Mouse (Mus musculus) heart, embryonic 15.5 days (tissue): ENCODE data around the gene Anxa5. TPM values are rescaled to one million over a fixed set of nuclear protein-coding genes. Genes with fewer than 3 reads are reported as not detected.

Experiments used
- ATAC-seq: fragments of 200-750 bp; cut with Nextera tagmentation; replicated peaks from 2 replicates; pipeline ENCODE4 v1.8.0; 2017; ENCODE audit warnings: low read depth, moderate TSS enrichment; ENCODE audit not compliant: insufficient number of reproducible peaks, insufficient read depth, low FRiP score
- H3K27ac ChIP-seq: fragments of 300-500 bp; sonication (generic); 2 replicates; pipeline ENCODE4 v1.5.1; 2015; ENCODE audit warnings: mild to moderate bottlenecking, inconsistent platforms
- H3K27me3 ChIP-seq: fragments of 300-500 bp; sonication (generic); 2 replicates; pipeline ENCODE4 v1.6.1; 2015; ENCODE audit warnings: inconsistent platforms
- H3K36me3 ChIP-seq: fragments of 300-500 bp; sonication (generic); 2 replicates; pipeline ENCODE4 v1.6.1; 2015; ENCODE audit warnings: mild to moderate bottlenecking, inconsistent platforms
- H3K4me1 ChIP-seq: fragments of 300-500 bp; sonication (generic); replicated peaks from 2 replicates; pipeline ENCODE4 v1.6.1; 2015; ENCODE audit warnings: inconsistent platforms
- H3K4me2 ChIP-seq: fragments of 300-500 bp; sonication (generic); 2 replicates; pipeline ENCODE4 v1.6.1; 2015; ENCODE audit warnings: inconsistent platforms, mild to moderate bottlenecking, moderate library complexity
- H3K4me3 ChIP-seq: fragments of 300-500 bp; sonication (generic); 2 replicates; pipeline ENCODE4 v1.5.1; 2015; ENCODE audit warnings: mild to moderate bottlenecking, inconsistent platforms
- H3K9ac ChIP-seq: fragments of 300-500 bp; sonication (generic); 2 replicates; pipeline ENCODE4 v1.6.1; 2015; ENCODE audit warnings: mild to moderate bottlenecking, inconsistent platforms
- H3K9me3 ChIP-seq: fragments of 300-500 bp; sonication (generic); replicated peaks from 2 replicates; pipeline ENCODE4 v1.6.1; 2016; ENCODE audit warnings: inconsistent platforms
- WGBS: fragments of 180-500 bp; shearing (Covaris S2); methylation state at CpG from one replicate; pipeline ENCODE4 v1.1.7; 2015; ENCODE audit warnings: mixed read lengths; 5-methylcytosine and 5-hydroxymethylcytosine counted together
- polyA plus RNA-seq: library from polyadenylated mRNA; unstranded; fragments of >200 nt; fragmentation: Nextera tagmentation; extraction: Ambion mirVana; gene quantifications from 2 replicates; pipeline ENCODE4 v1.2.1, GENCODE M21; 2015

The Anxa5 gene
- polyA plus RNA-seq, 1 experiment from 2014 or later: 359 TPM

GRCm38 (mm10) chr3:36473222-36473621 is 2.5 kb downstream of the Anxa5 start:
- Histone ChIP-seq H3K9me3 (no peaks in the 10 kb centered on the region), H3K4me3 (no peak overlapping the region), H3K36me3 (no peaks in the 10 kb centered on the region; the same call in 1 of the 2 replicates), H3K4me2 (0 out of 2 replicates have a peak overlapping the region, but pooled peaks have one; percentile 13), H3K27ac (no peak overlapping the region), H3K27me3 (no peaks in the 10 kb centered on the region), H3K9ac (no peak overlapping the region), H3K4me1 (peaks cover 57% of the 10 kb centered on the region)
- 88% methylated on average over 5 of the region's 5 CpGs for WGBS
- no peak for ATAC-seq

DNA sequence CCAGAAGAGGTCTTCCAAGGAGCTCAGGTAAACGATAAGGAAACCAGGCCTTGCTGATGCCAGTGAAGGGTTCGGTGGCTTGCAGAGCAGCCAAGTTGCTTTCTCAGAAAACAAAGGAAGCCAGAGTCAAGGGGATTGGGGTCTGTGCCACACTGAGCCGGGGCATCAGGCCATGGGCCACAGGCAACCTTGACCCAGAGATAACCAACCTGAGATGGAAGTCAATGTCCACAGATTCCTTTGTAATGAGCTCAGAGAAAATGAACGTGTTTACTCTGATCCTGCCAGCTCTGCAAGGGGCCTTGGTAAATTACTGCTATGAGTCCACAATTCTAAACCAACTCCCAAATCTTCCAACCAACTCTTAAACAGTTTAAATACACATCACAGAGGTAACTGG is 3.8 kb downstream of the Anxa5 start:
- Histone ChIP-seq H3K27ac (peak overlapping the region; percentile 31; the same call in 1 of the 2 replicates), H3K27me3 (no peaks in the 10 kb centered on the region), H3K4me1 (peaks cover 60% of the 10 kb centered on the region), H3K36me3 (no peaks in the 10 kb centered on the region; the same call in 1 of the 2 replicates), H3K4me2 (peak overlapping the region; percentile 31), H3K9ac (no peak overlapping the region), H3K9me3 (no peaks in the 10 kb centered on the region), H3K4me3 (no peak overlapping the region)
- WGBS: 39% methylated on average over 4 of the region's 4 CpGs
- no peak for ATAC-seq

DNA sequence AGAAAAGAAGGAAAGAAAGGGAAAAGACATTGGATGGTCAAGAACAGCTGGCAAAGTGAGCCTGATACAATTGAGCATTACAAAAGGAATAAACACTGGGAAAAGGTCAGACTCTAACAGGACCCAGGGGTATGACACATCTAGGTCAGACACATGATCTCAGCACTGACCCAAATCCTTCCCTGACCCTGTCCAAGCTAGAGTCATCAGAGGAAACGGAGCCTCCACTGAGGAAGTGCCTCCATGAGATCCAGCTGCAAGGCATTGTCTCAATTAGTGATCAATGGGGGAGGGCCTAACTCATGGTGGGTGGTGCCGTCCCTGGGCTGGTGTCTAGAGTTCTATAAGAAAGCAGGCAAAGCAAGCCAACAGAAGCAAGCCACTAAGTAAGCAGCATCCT is 6.8 kb downstream of the Anxa5 start:
- WGBS: 52% methylated on average over 2 of the region's 2 CpGs
- no peak for ATAC-seq
- Histone ChIP-seq H3K27me3 (no peaks in the 10 kb centered on the region), H3K27ac (no peak overlapping the region), H3K4me1 (peaks cover 61% of the 10 kb centered on the region), H3K9me3 (no peaks in the 10 kb centered on the region), H3K9ac (no peak overlapping the region), H3K36me3 (peaks cover 4% of the 10 kb centered on the region), H3K4me3 (no peak overlapping the region), H3K4me2 (no peak overlapping the region)

DNA sequence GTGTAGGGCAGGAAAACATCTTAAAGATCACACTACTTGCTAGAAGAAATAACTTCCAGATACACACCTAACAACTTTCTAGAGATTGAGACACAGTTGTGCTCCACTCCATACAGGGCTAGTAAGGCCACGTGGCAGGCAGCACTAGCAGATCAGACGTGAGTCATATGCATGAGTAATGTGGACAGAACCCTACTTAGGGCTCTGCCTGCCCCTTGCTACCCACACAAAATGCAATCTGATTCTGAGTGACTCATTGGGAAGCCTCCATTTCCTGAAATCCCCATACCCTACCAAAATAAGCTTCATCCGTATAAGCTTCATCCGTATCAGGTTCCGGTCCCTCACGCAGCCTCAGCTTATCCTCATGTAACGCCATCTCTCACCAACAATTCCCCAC is 8.1 kb downstream of the Anxa5 start:
- peaks cover 12% of the 10 kb centered on the region for H3K36me3 ChIP-seq
- no peak overlapping the region for H3K9ac ChIP-seq
- H3K4me3 ChIP-seq: no peak overlapping the region
- no peaks in the 10 kb centered on the region for H3K27me3 ChIP-seq
- peaks cover 53% of the 10 kb centered on the region for H3K4me1 ChIP-seq
- no peaks in the 10 kb centered on the region for H3K9me3 ChIP-seq
- no peak overlapping the region for H3K27ac ChIP-seq
- no peak overlapping the region for H3K4me2 ChIP-seq
- WGBS: 67% methylated on average over 7 of the region's 7 CpGs
- no peak for ATAC-seq

GRCm38 (mm10) chr3:36465538-36465937 is 10.2 kb downstream of the Anxa5 start:
- no peaks in the 10 kb centered on the region for H3K9me3 ChIP-seq
- H3K4me3 ChIP-seq: no peak overlapping the region
- H3K4me1 ChIP-seq: peaks cover 34% of the 10 kb centered on the region
- H3K27me3 ChIP-seq: no peaks in the 10 kb centered on the region
- peaks cover 31% of the 10 kb centered on the region for H3K36me3 ChIP-seq
- no peak overlapping the region for H3K27ac ChIP-seq
- no peak for ATAC-seq
- WGBS: 61% methylated on average over 7 of the region's 7 CpGs
- H3K4me2 ChIP-seq: no peak overlapping the region
- no peak overlapping the region for H3K9ac ChIP-seq

DNA sequence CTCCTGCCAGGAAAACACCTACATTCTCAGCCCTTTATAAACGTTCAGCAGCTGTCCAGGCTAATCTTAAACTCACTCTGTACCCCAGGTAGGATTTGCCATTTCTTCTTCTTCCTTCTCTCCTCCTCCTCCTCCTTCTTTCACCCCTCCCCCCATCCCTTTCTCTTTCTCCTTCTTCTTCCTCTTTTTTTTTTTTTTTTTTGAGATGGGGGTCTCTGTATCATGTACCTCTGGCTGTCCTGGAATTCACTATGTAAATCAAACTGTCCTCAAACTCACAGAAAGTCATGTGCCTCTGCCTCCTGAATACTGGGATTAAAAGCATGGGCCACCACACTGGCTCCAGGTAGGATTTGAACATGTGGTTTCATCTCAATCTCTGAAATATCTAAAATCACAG is 13.3 kb downstream of the Anxa5 start:
- Histone ChIP-seq H3K27ac (no peak overlapping the region), H3K4me1 (peaks cover 15% of the 10 kb centered on the region; the same call in 1 of the 2 replicates), H3K36me3 (peaks cover 59% of the 10 kb centered on the region), H3K9ac (no peak overlapping the region), H3K4me2 (no peak overlapping the region), H3K27me3 (no peaks in the 10 kb centered on the region), H3K9me3 (no peaks in the 10 kb centered on the region), H3K4me3 (no peak overlapping the region)
- WGBS: 30% methylated on average over 1 of the region's 1 CpGs
- ATAC-seq: no peak

- Histone ChIP-seq H3K9me3 (no peaks in the 10 kb centered on the region), H3K4me3 (no peak overlapping the region), H3K9ac (no peak overlapping the region), H3K27me3 (no peaks in the 10 kb centered on the region), H3K36me3 (peaks cover 64% of the 10 kb centered on the region), H3K4me2 (no peak overlapping the region), H3K27ac (no peak overlapping the region), H3K4me1 (peaks cover 12% of the 10 kb centered on the region; the same call in 1 of the 2 replicates)
- 87% methylated on average over 5 of the region's 5 CpGs for WGBS
- no peak for ATAC-seq
These were observed 13.9 kb downstream of the Anxa5 start for GRCm38 (mm10) chr3:36461819-36462218.

- Histone ChIP-seq H3K4me3 (no peak overlapping the region), H3K9ac (no peak overlapping the region), H3K36me3 (peaks cover 72% of the 10 kb centered on the region), H3K9me3 (no peaks in the 10 kb centered on the region), H3K27me3 (no peaks in the 10 kb centered on the region), H3K4me2 (no peak overlapping the region), H3K4me1 (peaks cover 7% of the 10 kb centered on the region; the same call in 1 of the 2 replicates), H3K27ac (no peak overlapping the region)
- ATAC-seq: no peak
- WGBS: 85% methylated on average over 7 of the region's 7 CpGs
These were observed 15.0 kb downstream of the Anxa5 start for GRCm38 (mm10) chr3:36460717-36461116.

GRCm38 (mm10) chr3:36455566-36455965 is 20.1 kb downstream of the Anxa5 start:
- Histone ChIP-seq H3K27me3 (no peaks in the 10 kb centered on the region), H3K36me3 (peaks cover 85% of the 10 kb centered on the region), H3K4me2 (no peak overlapping the region), H3K27ac (no peak overlapping the region), H3K4me3 (no peak overlapping the region), H3K4me1 (no peaks in the 10 kb centered on the region), H3K9me3 (no peaks in the 10 kb centered on the region), H3K9ac (no peak overlapping the region)
- no peak for ATAC-seq
- 70% methylated on average over 3 of the region's 3 CpGs for WGBS

DNA sequence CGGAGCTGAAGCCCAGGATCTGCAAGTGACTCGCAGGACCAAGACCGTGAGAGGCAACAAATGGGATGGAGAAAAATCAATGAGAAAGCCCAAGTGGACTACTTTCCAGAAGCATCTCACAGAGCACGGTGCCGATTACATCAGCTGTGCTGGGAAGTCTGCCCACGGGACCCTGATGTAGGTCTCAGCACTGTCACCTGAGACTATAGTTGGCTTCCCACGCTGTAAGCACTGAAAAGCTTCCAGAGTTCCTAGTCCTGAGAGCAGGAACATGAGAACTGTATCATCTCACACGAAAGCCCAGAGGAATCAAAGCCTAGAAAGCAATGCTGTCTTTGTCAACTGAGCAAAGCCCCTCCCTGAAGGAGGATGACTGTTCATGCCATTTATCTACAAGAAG is 20.6 kb downstream of the Anxa5 start:
- Histone ChIP-seq H3K9ac (no peak overlapping the region), H3K9me3 (no peaks in the 10 kb centered on the region), H3K4me1 (peaks cover 4% of the 10 kb centered on the region), H3K27ac (no peak overlapping the region), H3K27me3 (no peaks in the 10 kb centered on the region), H3K4me2 (no peak overlapping the region), H3K36me3 (peaks cover 87% of the 10 kb centered on the region), H3K4me3 (no peak overlapping the region)
- ATAC-seq: no peak
- WGBS: 87% methylated on average over 8 of the region's 8 CpGs

DNA sequence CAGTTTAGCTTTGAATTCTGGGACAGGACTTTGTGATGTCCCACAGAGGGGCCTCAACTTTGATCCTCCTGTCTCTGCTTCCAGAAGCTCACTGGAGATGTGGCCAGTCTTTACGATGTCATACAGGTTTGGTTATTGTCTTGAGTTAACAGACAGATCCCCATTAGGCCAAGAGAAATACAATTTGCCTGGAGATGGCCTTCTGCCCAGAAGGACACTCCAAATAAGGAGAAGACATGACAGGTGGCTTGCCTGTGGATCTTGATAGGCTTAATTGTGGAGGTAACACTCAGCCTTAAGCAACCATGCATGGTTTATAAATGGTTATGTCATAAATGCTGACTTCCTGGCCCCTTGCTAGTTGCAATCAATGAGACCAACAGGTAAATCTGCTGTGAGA is 23.2 kb downstream of the Anxa5 start:
- Histone ChIP-seq H3K27me3 (no peaks in the 10 kb centered on the region), H3K9me3 (no peaks in the 10 kb centered on the region), H3K4me3 (no peak overlapping the region), H3K4me2 (no peak overlapping the region), H3K9ac (no peak overlapping the region), H3K4me1 (peaks cover 16% of the 10 kb centered on the region), H3K27ac (no peak overlapping the region), H3K36me3 (peaks cover 73% of the 10 kb centered on the region)
- 88% methylated on average over 1 of the region's 1 CpGs for WGBS
- no peak for ATAC-seq

DNA sequence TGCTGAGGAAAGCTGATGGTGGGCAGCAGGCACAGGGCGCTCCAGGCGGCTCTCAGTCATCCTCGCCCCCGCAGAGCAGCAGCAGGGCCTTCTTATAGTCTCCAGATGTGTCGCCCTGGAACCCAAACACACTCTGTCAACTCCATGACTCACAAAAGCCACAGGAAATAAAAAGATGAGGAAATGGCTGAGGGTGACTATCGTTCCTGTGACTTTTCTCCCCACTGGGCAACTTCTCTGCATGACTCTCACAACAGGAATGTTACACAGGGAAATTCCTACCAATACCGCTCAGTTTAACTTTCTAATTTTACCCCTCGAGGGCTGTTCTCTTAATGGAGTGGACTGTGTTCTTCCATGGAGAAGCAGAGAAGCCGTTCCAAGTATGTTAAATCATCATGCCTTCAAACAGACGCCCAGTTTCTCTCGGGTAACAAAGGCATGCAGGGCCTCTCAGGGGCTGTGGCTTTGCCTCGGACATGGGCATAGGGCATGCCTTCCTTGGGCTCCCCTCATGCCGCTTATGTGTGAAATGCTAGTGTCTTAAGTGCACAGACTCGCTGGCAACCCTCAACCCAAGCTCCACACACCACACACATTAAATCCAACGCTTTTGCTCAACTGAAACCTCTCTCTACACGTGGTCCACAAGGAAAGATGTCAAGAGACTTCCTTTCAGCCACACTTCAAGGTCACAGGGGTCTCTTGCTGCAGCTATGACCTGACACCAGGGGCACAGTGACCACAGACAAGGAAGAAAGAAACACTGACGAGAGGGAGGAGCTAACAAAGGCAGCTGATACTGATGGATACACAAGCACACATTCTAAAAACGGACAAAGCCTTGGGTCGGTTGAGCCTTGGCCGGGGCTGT is 26.2 kb downstream of the Anxa5 start:
- no peaks in the 10 kb centered on the region for H3K9me3 ChIP-seq
- no peak overlapping the region for H3K4me3 ChIP-seq
- 28% methylated on average over 20 of the region's 20 CpGs for WGBS
- ATAC-seq: peak; percentile 67
- no peak overlapping the region for H3K4me2 ChIP-seq
- no peak overlapping the region for H3K9ac ChIP-seq
- H3K27me3 ChIP-seq: no peaks in the 10 kb centered on the region
- peaks cover 55% of the 10 kb centered on the region for H3K36me3 ChIP-seq
- H3K4me1 ChIP-seq: peaks cover 25% of the 10 kb centered on the region
- H3K27ac ChIP-seq: peak overlapping the region; percentile 82
